Mouse (Mus musculus): Measurements from ENCODE around the gene Glt6d1. TPM values are rescaled to one million over a fixed set of nuclear protein-coding genes. Genes with fewer than 3 reads are reported as not detected.

The Glt6d1 gene
- polyA plus RNA-seq, 2 experiments: not detected

GRCm38 (mm10) chr2:25846516-25846915, 30.9 kb upstream of the Glt6d1 start:
- Histone ChIP-seq H3K4me3 (replicated peaks; ENCODE audit: low read length) (no peak overlapping the region), H3K9me3 (ENCODE audit: control insufficient read depth, low read length) (no peaks in the 10 kb centered on the region), H3K9ac (ENCODE audit: low read depth, low read length, severe bottlenecking) (no peak overlapping the region), H3K4me1 (ENCODE audit: control insufficient read depth, insufficient read depth, low read length) (0 out of 2 replicates have a peak, but pooled peaks cover 11% of the 10 kb centered on the region), H3K36me3 (ENCODE audit: control insufficient read depth, insufficient read depth, low read length) (no peaks in the 10 kb centered on the region), H3K27ac (replicated peaks; ENCODE audit: low read depth, low read length) (no peak overlapping the region), H3K27me3 (ENCODE audit: control insufficient read depth, insufficient read depth, low read length) (no peaks in the 10 kb centered on the region), H3K4me2 (replicated peaks; ENCODE audit: low read depth, low read length, severe bottlenecking) (no peak overlapping the region)
- no peak for DNase-seq (ENCODE audit: low spot score)
- ATAC-seq (ENCODE audit: low FRiP score, low read depth): no peak
- no peak for TF ChIP-seq POLR2A (IDR thresholded peaks at IDR 0.05; ENCODE audit: borderline replicate concordance, extremely low read depth, insufficient read depth, insufficient read length)
- WGBS: 48% methylated on average over 8 of the region's 8 CpGs

- TF ChIP-seq POLR2A (IDR thresholded peaks at IDR 0.05; ENCODE audit: borderline replicate concordance, extremely low read depth, insufficient read depth, insufficient read length): no peak
- H3K36me3 ChIP-seq (ENCODE audit: control insufficient read depth, insufficient read depth, low read length): no peaks in the 10 kb centered on the region
- H3K4me1 ChIP-seq (ENCODE audit: control insufficient read depth, insufficient read depth, low read length): 0 out of 2 replicates have a peak, but pooled peaks cover 11% of the 10 kb centered on the region
- no peak overlapping the region for H3K9ac ChIP-seq (ENCODE audit: low read depth, low read length, severe bottlenecking)
- H3K4me3 ChIP-seq (replicated peaks; ENCODE audit: low read length): no peak overlapping the region
- H3K9me3 ChIP-seq (ENCODE audit: control insufficient read depth, low read length): no peaks in the 10 kb centered on the region
- WGBS: 83% methylated on average over 3 of the region's 3 CpGs
- no peak overlapping the region for H3K4me2 ChIP-seq (replicated peaks; ENCODE audit: low read depth, low read length, severe bottlenecking)
- H3K27ac ChIP-seq (replicated peaks; ENCODE audit: low read depth, low read length): no peak overlapping the region
- ATAC-seq (ENCODE audit: low FRiP score, low read depth) (no peak), DNase-seq (ENCODE audit: low spot score) (no peak)
- no peaks in the 10 kb centered on the region for H3K27me3 ChIP-seq (ENCODE audit: control insufficient read depth, insufficient read depth, low read length)
Measured at GRCm38 (mm10) chr2:25844097-25844496, 28.4 kb upstream of the Glt6d1 start.

GRCm38 (mm10) chr2:25842758-25843157, 27.1 kb upstream of the Glt6d1 start:
- ATAC-seq (ENCODE audit: low FRiP score, low read depth): no peak
- H3K27me3 ChIP-seq (ENCODE audit: control insufficient read depth, insufficient read depth, low read length): no peaks in the 10 kb centered on the region
- H3K4me2 ChIP-seq (replicated peaks; ENCODE audit: low read depth, low read length, severe bottlenecking): no peak overlapping the region
- H3K9ac ChIP-seq (ENCODE audit: low read depth, low read length, severe bottlenecking): no peak overlapping the region
- WGBS: 75% methylated on average over 1 of the region's 1 CpGs
- H3K4me1 ChIP-seq (ENCODE audit: control insufficient read depth, insufficient read depth, low read length): 0 out of 2 replicates have a peak, but pooled peaks cover 11% of the 10 kb centered on the region
- no peak for TF ChIP-seq POLR2A (IDR thresholded peaks at IDR 0.05; ENCODE audit: borderline replicate concordance, extremely low read depth, insufficient read depth, insufficient read length)
- no peak overlapping the region for H3K27ac ChIP-seq (replicated peaks; ENCODE audit: low read depth, low read length)
- no peak overlapping the region for H3K4me3 ChIP-seq (replicated peaks; ENCODE audit: low read length)
- no peak for DNase-seq (ENCODE audit: low spot score)
- no peaks in the 10 kb centered on the region for H3K9me3 ChIP-seq (ENCODE audit: control insufficient read depth, low read length)
- no peaks in the 10 kb centered on the region for H3K36me3 ChIP-seq (ENCODE audit: control insufficient read depth, insufficient read depth, low read length)

GRCm38 (mm10) chr2:25842161-25842560, 26.5 kb upstream of the Glt6d1 start:
- Histone ChIP-seq H3K9me3 (ENCODE audit: control insufficient read depth, low read length) (no peaks in the 10 kb centered on the region), H3K4me1 (ENCODE audit: control insufficient read depth, insufficient read depth, low read length) (0 out of 2 replicates have a peak, but pooled peaks cover 11% of the 10 kb centered on the region), H3K27me3 (ENCODE audit: control insufficient read depth, insufficient read depth, low read length) (no peaks in the 10 kb centered on the region), H3K4me3 (replicated peaks; ENCODE audit: low read length) (no peak overlapping the region), H3K9ac (ENCODE audit: low read depth, low read length, severe bottlenecking) (no peak overlapping the region), H3K36me3 (ENCODE audit: control insufficient read depth, insufficient read depth, low read length) (no peaks in the 10 kb centered on the region), H3K4me2 (replicated peaks; ENCODE audit: low read depth, low read length, severe bottlenecking) (no peak overlapping the region), H3K27ac (replicated peaks; ENCODE audit: low read depth, low read length) (no peak overlapping the region)
- TF ChIP-seq POLR2A (IDR thresholded peaks at IDR 0.05; ENCODE audit: borderline replicate concordance, extremely low read depth, insufficient read depth, insufficient read length): no peak
- ATAC-seq (ENCODE audit: low FRiP score, low read depth) (no peak), DNase-seq (ENCODE audit: low spot score) (no peak)
- WGBS: 53% methylated on average over 4 of the region's 4 CpGs

- no peak overlapping the region for H3K27ac ChIP-seq (replicated peaks; ENCODE audit: low read depth, low read length)
- H3K36me3 ChIP-seq (ENCODE audit: control insufficient read depth, insufficient read depth, low read length): no peaks in the 10 kb centered on the region
- DNase-seq (ENCODE audit: low spot score): peak; percentile 76
- no peaks in the 10 kb centered on the region for H3K27me3 ChIP-seq (ENCODE audit: control insufficient read depth, insufficient read depth, low read length)
- no peak overlapping the region for H3K9ac ChIP-seq (ENCODE audit: low read depth, low read length, severe bottlenecking)
- no peaks in the 10 kb centered on the region for H3K9me3 ChIP-seq (ENCODE audit: control insufficient read depth, low read length)
- WGBS: 44% methylated on average over 5 of the region's 5 CpGs
- peak; percentile 44; the same call in 1 of the 2 replicates for ATAC-seq (ENCODE audit: low FRiP score, low read depth)
- H3K4me1 ChIP-seq (ENCODE audit: control insufficient read depth, insufficient read depth, low read length): no peaks in the 10 kb centered on the region
- 0 out of 2 replicates have a peak, but pooled peaks have one; percentile 14 for TF ChIP-seq POLR2A (IDR thresholded peaks at IDR 0.05; ENCODE audit: borderline replicate concordance, extremely low read depth, insufficient read depth, insufficient read length)
- H3K4me3 ChIP-seq (replicated peaks; ENCODE audit: low read length): no peak overlapping the region
- H3K4me2 ChIP-seq (replicated peaks; ENCODE audit: low read depth, low read length, severe bottlenecking): no peak overlapping the region
Measured at GRCm38 (mm10) chr2:25836291-25836690, 20.6 kb upstream of the Glt6d1 start.

GRCm38 (mm10) chr2:25830786-25831185, 15.1 kb upstream of the Glt6d1 start:
- Histone ChIP-seq H3K4me3 (replicated peaks; ENCODE audit: low read length) (no peak overlapping the region), H3K36me3 (ENCODE audit: control insufficient read depth, insufficient read depth, low read length) (no peaks in the 10 kb centered on the region), H3K27ac (replicated peaks; ENCODE audit: low read depth, low read length) (no peak overlapping the region), H3K9ac (ENCODE audit: low read depth, low read length, severe bottlenecking) (no peak overlapping the region), H3K4me2 (replicated peaks; ENCODE audit: low read depth, low read length, severe bottlenecking) (no peak overlapping the region), H3K27me3 (ENCODE audit: control insufficient read depth, insufficient read depth, low read length) (no peaks in the 10 kb centered on the region), H3K4me1 (ENCODE audit: control insufficient read depth, insufficient read depth, low read length) (no peaks in the 10 kb centered on the region), H3K9me3 (ENCODE audit: control insufficient read depth, low read length) (no peaks in the 10 kb centered on the region)
- TF ChIP-seq POLR2A (IDR thresholded peaks at IDR 0.05; ENCODE audit: borderline replicate concordance, extremely low read depth, insufficient read depth, insufficient read length): no peak
- no peak for DNase-seq (ENCODE audit: low spot score)
- 85% methylated on average over 3 of the region's 3 CpGs for WGBS
- no peak for ATAC-seq (ENCODE audit: low FRiP score, low read depth)
